8 mouse cellular contexts compared by ENCODE assay signal in the genomic region with DNA sequence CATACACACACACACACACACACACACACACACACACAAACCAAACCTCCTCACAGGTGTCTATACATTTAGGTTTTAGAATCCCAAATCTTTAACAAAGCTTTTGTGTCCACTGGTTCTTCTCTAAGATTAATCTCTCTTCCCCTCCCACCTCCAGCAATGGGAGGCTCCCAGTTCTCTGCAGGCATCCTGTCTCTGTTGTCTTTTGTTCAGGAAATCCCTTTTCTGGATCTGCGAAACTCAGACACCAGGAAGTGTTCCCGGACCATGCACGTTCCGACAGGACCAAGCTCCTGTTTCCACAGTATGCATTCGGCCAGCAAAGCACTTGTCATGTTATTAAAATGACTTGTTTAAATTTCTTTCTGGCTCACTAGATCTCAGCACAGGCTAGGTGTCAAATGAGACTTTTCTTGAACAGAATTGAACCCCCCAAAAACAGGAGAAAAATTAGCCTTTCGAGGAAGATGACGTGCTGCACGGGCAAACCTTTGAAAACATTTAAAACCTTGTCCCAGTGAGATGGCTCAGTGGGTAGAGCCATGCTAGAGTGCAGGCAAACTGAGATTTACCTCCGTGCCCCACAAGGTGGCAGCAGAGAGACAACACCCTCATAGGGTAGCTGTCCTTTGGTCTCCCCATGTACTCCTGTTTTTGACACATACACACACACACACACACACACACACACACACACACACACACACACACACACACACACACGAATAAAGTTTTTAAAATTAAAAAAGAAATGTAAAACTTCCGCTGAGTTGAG. TPM values are rescaled to one million over a fixed set of nuclear protein-coding genes. Genes with fewer than 3 reads are reported as not detected.
A peak's percentile ranks its signal among the peaks of the same experiment; 100 is the strongest.
DNase-seq lines count a peak whose midpoint lies in the region; ATAC-seq lines count a peak whose summit lies in the region.

No protein-coding gene starts in this region.

- no peak overlapping the region for H3K27ac ChIP-seq in forebrain, embryonic 11.5 days (ENCODE audit: low read depth, low read length)
- no peak overlapping the region for H3K27ac ChIP-seq in forebrain, embryonic 14.5 days (ENCODE audit: low read depth, low read length)
- no peak overlapping the region; the same call in 1 of the 2 replicates for H3K27ac ChIP-seq in lung, embryonic 16.5 days (ENCODE audit: low read length)

- peak; percentile 67 for DNase-seq in forebrain, embryonic 11.5 days (ENCODE audit: low spot score)
- DNase-seq in forebrain, embryonic 14.5 days (ENCODE audit: low spot score) = no peak
- DNase-seq in urinary bladder, adult 18-20 months (ENCODE audit: low spot score in 2 of 2) = peak; percentile 31 to 44
- no peak for DNase-seq in urinary bladder, postnatal 4 days (ENCODE audit: low spot score in 2 of 2)
- DNase-seq in embryo, embryonic 10 days (ENCODE audit: low spot score) = peak; percentile 64
- peak; percentile 82 for DNase-seq in kidney, adult 9 months
- peak; percentile 81 for DNase-seq in testis, postnatal 10 days (ENCODE audit: low spot score)

- 58% methylated on average over 11 of the region's 11 CpGs for WGBS in forebrain, embryonic 11.5 days
- WGBS in forebrain, embryonic 14.5 days = 66% methylated on average over 11 of the region's 11 CpGs
- WGBS in lung, embryonic 16.5 days = 50% methylated on average over 11 of the region's 11 CpGs

- H3K4me1 ChIP-seq in forebrain, embryonic 11.5 days (replicated peaks; ENCODE audit: control insufficient read depth, insufficient read depth, low read length) = no peaks in the 10 kb centered on the region
- H3K4me1 ChIP-seq in forebrain, embryonic 14.5 days (ENCODE audit: control insufficient read depth, insufficient read depth, low read length) = no peaks in the 10 kb centered on the region
- H3K4me1 ChIP-seq in lung, embryonic 16.5 days (replicated peaks; ENCODE audit: control insufficient read depth, insufficient read depth, low read length) = 0 out of 2 replicates have a peak, but pooled peaks cover 2% of the 10 kb centered on the region

- H3K9me3 ChIP-seq in forebrain, embryonic 11.5 days (ENCODE audit: control insufficient read depth, low read length) = no peaks in the 10 kb centered on the region
- H3K9me3 ChIP-seq in forebrain, embryonic 14.5 days (replicated peaks; ENCODE audit: control insufficient read depth, low read length) = no peaks in the 10 kb centered on the region
- no peaks in the 10 kb centered on the region for H3K9me3 ChIP-seq in lung, embryonic 16.5 days (ENCODE audit: control insufficient read depth, low read length)

- H3K4me3 ChIP-seq in forebrain, embryonic 11.5 days (ENCODE audit: low read depth, low read length) = no peak overlapping the region
- no peak overlapping the region for H3K4me3 ChIP-seq in forebrain, embryonic 14.5 days (ENCODE audit: low read depth, low read length)
- no peak overlapping the region for H3K4me3 ChIP-seq in lung, embryonic 16.5 days (ENCODE audit: low read length)

- H3K4me2 ChIP-seq in forebrain, embryonic 11.5 days (ENCODE audit: low read depth, low read length, severe bottlenecking) = no peak overlapping the region
- H3K4me2 ChIP-seq in forebrain, embryonic 14.5 days (ENCODE audit: low read length) = no peak overlapping the region
- H3K4me2 ChIP-seq in lung, embryonic 16.5 days (ENCODE audit: low read depth, low read length) = no peak overlapping the region

- H3K9ac ChIP-seq in forebrain, embryonic 11.5 days (ENCODE audit: low read length) = no peak overlapping the region
- H3K9ac ChIP-seq in forebrain, embryonic 14.5 days (ENCODE audit: low read length) = no peak overlapping the region
- H3K9ac ChIP-seq in lung, embryonic 16.5 days (ENCODE audit: low read length) = no peak overlapping the region

- H3K27me3 ChIP-seq in forebrain, embryonic 11.5 days (ENCODE audit: control insufficient read depth, insufficient read depth, low read length) = no peaks in the 10 kb centered on the region
- H3K27me3 ChIP-seq in forebrain, embryonic 14.5 days (replicated peaks; ENCODE audit: control insufficient read depth, insufficient read depth, low read length) = no peaks in the 10 kb centered on the region
- H3K27me3 ChIP-seq in lung, embryonic 16.5 days (ENCODE audit: control insufficient read depth, insufficient read depth, low read depth, low read length) = no peaks in the 10 kb centered on the region

- H3K36me3 ChIP-seq in forebrain, embryonic 11.5 days (ENCODE audit: control insufficient read depth, insufficient read depth, low read length) = no peaks in the 10 kb centered on the region
- no peaks in the 10 kb centered on the region for H3K36me3 ChIP-seq in forebrain, embryonic 14.5 days (ENCODE audit: control insufficient read depth, insufficient read depth, low read length)
- no peaks in the 10 kb centered on the region for H3K36me3 ChIP-seq in lung, embryonic 16.5 days (ENCODE audit: control insufficient read depth, insufficient read depth, low read length)

- ATAC-seq in forebrain, embryonic 11.5 days (replicated peaks; ENCODE audit: low FRiP score) = no peak; the same call in 1 of the 2 replicates
- no peak for ATAC-seq in forebrain, embryonic 14.5 days
- 0 out of 2 replicates have a peak, but pooled peaks have one; percentile 28 for ATAC-seq in lung, embryonic 16.5 days (ENCODE audit: low read depth)

RNA-seq across cellular contexts. Expression of a gene that starts 13.4 kb away (rescaled TPM):
- polyA plus RNA-seq in forebrain, embryonic 11.5 days (2014; fragmentation: Nextera tagmentation; extraction: Ambion mirVana) = 15.3 and 19.9 TPM in 2 replicates
- 18.1 and 24.8 TPM in 2 replicates for polyA plus RNA-seq in forebrain, embryonic 14.5 days (2014; fragmentation: Nextera tagmentation; extraction: Ambion mirVana)
- 29.2 and 41.0 TPM in 2 replicates for polyA plus RNA-seq in lung, embryonic 16.5 days (2015; fragmentation: Nextera tagmentation; extraction: Ambion mirVana)

RNA-seq across cellular contexts. Expression of a gene that starts 18.7 kb away (rescaled TPM):
- 0.13 and 0.29 TPM in 2 replicates for polyA plus RNA-seq in forebrain, embryonic 11.5 days (2014; fragmentation: Nextera tagmentation; extraction: Ambion mirVana)
- 0.06 and 0.64 TPM in 2 replicates for polyA plus RNA-seq in forebrain, embryonic 14.5 days (2014; fragmentation: Nextera tagmentation; extraction: Ambion mirVana)
- polyA plus RNA-seq in lung, embryonic 16.5 days (2015; fragmentation: Nextera tagmentation; extraction: Ambion mirVana) = 48.3 and 70.3 TPM in 2 replicates

RNA-seq across cellular contexts. Expression of a gene that starts 57.5 kb away (rescaled TPM):
- polyA plus RNA-seq in forebrain, embryonic 11.5 days (2014; fragmentation: Nextera tagmentation; extraction: Ambion mirVana) = not detected in 2 replicates
- not detected in 2 replicates for polyA plus RNA-seq in forebrain, embryonic 14.5 days (2014; fragmentation: Nextera tagmentation; extraction: Ambion mirVana)
- not detected in 2 replicates for polyA plus RNA-seq in lung, embryonic 16.5 days (2015; fragmentation: Nextera tagmentation; extraction: Ambion mirVana)

Comparison
In these comparisons a context has a peak if more than half of its experiments do, and no peak if none do; other contexts are left out.
1. DNase-seq: peak in forebrain, embryonic 11.5 days (single experiment), urinary bladder, adult 18-20 months (2 of 2), embryo, embryonic 10 days (single experiment), kidney, adult 9 months (single experiment) and testis, postnatal 10 days (single experiment); none in forebrain, embryonic 14.5 days (single experiment) and urinary bladder, postnatal 4 days (0 of 2).
2. RNA of a gene that starts 18.7 kb away (polyA plus RNA-seq): 48.3 to 70.3 TPM in lung, embryonic 16.5 days; 0.13 to 0.29 TPM in forebrain, embryonic 11.5 days and 0.06 to 0.64 TPM in forebrain, embryonic 14.5 days; every median in the first group is over 10 times any median in the second.